Mouse (Mus musculus) heart, adult 9 months (tissue): ENCODE results near the gene Uqcr11.

Experiments used
- DNase-seq, 2 experiments: peaks; one replicate each; pipeline ENCODE4 v3.0.0; 2022; ENCODE audit warnings: low spot score in 2 of 2

Gene Uqcr11

DNA sequence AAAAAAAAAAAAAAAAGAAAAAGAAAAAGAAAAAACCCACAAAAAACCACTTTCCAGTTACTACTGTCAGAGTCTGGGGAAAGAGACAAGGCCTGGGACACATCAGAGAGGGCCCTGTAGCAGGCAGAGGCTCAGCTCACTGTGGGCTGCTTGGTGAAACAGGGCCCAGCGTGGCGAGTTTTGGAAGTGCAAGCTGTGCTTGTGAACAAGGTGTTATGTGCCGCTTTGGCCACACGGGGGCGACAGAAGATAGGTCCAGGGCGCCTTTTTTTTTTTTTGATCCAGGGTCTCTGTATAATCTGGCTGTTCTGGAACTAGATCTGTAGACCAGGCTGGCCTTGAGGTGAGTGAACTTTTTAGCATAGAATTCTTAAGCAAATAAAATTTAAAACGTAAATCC lies 30.5 kb downstream of the Uqcr11 start:
- DNase-seq = peak; percentile 59 to 82

DNA sequence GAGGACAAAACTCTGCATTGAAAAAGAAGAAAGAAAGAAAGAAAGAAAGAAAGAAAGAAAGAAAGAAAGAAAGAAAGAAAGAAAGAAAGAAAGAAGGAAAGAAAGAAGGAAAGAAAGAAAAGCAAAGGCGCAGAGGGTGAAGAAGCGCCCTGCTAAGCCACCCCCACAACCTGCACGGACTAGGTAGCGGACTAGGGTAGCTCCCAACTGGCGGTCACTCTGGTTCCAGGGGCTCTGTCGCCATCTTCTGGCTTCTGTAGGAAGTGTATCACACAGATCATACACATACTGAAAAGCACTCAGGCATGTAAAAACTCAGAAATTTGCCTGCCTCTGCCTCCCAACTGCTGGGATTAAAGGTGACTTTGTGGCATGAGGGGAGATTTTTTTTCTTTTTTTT lies 32.6 kb downstream of the Uqcr11 start:
- DNase-seq = peak in 1 of 2 experiments; percentile 65

DNA sequence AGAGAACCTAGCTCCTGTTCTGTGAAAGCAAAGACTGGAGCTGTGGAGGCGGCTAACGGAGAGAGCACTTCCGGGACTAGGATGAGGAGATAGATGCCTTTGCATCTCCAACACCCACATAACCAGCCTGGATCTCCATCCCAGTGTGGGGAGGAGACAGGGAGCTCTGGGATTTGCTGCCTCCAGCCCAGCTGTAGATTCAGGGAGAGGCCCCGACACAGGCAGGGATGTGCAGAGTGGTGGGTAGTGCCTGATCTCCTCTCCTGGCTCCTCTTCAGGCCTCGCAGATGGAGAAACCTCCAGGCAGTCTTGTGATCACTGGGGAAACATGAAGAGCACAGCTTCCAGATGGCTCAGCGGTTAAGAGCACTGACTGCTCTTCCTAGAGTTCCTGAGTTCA lies 33.9 kb downstream of the Uqcr11 start:
- DNase-seq = no peak

DNA sequence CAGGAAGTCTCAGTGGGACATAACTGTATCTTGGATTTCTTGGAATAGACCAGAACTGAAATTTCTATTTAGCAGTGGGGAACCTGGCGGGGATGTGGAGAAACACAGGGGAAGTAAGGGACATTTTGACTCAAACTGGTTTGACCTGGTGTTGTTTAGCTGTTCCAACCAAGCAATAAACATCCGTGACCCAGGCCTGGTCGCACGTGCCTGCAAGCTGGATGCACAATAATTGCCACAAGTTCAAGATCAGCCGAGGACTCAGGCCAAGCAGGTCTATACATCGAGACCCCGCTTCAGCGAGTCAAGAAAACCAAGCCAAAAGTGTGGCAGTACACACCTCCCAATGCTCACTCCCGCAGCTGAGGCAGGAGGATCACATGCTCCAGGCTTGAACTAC lies 34.6 kb downstream of the Uqcr11 start:
- DNase-seq = no peak

DNA sequence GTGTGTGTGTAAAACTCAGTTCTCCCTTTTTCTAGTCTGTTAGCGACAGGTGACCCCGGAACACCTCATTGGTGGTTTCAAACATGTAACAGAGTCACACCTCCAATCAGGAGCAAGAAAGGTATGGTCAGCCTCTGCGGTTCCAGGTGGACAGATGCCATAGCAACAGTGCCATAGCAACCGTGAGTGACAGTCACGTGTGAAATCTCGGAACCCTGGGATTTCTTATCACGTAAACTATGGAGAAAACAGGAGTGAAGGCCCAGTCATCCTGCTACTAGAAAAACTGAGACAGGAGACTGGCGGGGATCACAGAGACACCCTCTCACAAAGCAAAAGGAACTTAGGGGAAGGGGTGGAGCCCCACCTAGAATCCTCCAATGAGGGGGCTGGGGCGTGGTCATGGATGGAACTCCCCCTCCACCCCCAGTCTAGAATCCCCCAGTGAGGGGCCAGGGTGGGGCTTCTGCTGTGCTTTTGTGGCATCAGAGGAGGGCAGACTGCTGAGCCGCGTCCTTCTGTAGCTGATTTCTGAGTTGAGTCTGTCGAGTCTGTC lies 35.1 kb downstream of the Uqcr11 start:
- no peak for DNase-seq

DNA sequence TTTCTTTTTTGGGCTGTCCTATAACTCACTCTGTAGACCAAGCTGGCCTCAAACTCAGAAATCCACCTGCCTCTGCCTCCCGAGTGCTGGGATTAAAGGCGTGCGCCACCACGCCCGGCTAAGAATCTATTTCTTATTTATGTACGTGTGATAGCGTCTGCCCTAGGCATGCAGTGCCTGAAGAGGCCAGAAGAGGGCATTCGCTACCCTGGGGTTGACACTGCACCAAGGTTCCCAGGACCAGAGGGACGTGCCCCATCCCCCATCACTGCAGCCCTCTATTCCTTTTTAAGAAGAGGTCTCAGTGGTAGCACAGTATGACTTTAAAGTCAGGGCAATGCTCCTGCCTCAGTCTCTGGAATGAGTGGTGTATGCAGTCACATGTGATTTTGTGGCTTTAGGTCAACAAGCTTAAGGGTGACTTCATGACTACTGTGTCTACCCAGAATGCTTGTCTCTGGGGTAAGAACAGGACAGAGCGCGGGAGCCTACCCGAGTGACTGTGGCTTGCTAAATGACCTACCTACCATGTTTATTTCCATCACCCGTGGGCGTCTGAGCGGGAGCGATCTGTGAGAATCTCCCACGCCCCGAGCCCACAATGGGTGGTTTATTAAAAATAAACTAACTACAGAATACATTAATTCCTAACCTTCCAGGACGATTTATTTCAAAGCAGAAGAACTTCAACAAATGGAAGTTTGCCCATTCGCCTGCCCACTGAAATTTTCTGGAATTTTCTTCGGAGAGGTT lies 36.5 kb downstream of the Uqcr11 start:
- DNase-seq = no peak

DNA sequence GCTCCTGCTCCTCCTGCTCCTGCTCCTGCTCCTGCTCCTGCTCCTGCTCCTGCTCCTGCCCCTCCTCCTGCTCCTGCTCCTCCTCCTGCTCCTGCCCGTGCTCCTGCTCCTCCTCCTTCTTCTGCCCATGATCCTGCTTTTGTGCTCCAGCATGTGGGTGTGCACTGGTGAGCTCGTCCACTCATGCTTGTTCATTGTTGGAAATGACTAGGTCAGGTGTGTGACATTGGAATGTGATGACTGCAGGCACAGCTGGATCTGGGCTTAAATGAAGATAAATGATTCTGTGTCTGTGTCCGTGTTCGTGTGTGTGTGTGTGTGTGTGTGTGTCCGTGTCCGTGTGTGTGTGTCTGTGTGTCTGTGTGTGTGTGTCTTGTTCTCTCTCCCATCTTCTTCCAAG lies 38.2 kb downstream of the Uqcr11 start:
- DNase-seq = no peak

DNA sequence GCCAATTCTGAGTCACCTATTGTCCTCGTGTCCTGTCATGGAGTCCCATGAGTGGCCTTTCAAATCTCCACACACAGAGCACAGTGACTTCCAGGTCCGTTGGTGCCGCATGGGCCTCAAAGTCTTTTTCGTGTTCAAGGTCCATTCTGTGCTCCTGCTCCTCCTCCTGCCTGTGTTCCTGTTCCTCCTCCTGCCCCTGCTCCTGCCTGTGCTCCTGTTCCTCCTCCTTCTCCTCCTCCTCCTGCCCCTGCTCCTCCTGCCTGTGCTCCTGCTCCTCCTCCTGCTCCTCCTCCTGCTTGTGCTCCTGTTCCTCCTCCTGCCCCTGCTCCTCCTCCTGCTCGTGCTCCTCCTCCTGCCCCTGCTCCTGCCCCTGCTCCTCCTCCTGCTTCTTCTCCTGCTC lies 38.7 kb downstream of the Uqcr11 start:
- DNase-seq = no peak

DNA sequence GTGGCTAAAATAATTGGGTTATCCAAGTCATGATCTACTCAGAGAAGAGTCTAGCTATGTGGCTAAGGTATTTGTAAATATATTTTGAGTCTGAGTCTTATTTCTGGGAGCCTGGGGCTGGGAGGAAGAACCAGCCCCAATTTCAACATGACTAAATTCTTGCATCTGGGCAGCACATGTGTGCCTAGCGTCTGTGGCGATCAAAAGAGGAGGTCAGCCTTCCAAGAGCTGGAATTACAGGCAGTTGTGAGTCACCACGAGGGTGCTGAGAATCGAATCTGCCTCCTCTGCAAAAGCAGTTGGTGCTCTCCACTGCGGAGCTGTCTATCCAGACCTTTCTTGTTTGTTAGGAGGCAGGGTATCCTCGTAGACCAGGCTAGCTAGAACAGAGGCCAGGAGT lies 40.9 kb downstream of the Uqcr11 start:
- no peak for DNase-seq

DNA sequence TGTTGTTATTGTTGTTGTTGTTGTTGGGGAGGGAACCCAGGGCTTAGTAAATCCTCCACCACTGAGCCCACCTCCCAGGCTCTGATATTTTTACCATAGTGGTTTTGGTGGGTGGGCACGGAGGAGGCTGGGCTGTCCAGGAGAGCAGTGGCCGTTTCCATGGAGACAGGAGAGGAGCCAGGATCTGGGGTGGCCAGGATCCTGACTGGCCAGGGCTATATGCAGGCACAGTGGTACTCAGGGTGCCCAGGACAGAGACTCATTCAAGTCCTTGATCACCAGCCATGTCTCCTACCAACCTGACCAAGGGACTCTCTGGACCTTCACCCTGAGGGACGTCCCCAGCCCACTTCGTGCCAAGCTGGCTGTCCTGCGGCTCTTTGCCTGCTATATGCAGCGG lies 42.9 kb downstream of the Uqcr11 start:
- no peak for DNase-seq

DNA sequence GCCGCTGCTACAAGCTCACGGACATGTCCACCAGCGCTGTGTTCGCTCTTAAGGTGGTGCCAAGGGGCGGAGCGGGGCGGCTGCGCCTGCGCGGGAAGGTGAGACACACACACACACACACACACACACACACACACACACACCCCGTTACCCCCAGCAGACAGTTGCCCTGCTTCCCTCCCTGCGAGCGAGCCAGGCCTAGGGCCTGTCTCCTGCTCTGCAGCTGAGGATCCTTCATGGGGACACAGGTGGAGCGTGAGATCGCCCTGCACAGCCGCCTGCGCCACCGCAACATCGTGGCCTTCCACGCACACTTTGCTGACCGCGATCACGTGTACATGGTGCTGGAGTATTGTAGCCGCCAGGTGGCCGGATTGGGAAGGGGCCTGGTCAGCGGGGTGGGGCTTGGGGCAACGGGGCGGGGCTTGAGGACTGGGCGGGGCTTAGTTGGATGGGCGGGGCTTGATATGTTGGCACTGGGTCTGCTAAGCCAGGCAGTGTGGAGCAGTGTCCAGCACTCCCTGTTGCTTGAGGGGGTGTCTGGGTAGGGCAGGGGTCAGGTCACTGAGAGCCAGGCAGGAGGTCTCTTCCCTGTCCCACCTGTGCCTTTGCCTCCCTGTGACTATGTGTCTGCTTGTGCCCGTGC lies 48.5 kb downstream of the Uqcr11 start:
- no peak for DNase-seq

DNA sequence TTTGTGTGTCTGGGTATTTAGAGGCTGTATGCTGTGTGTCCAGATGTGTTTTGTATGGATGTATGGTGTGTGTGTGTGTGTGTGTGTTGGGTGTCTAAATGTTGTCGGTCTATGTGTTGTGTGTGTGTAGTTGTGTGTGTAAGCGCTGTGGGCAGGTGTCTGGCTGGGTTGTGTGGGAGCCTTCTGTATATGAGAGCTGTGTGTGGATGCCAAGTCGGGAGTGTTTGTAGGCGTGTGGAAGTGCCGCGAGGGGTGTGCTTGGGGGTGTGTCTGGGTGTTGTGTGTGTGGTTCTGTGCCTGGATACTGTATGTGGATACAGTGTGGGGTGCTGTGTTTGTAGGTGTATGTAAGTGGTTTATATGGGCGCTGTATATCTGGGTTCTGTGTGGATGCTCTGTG lies 49.3 kb downstream of the Uqcr11 start:
- DNase-seq = no peak

DNA sequence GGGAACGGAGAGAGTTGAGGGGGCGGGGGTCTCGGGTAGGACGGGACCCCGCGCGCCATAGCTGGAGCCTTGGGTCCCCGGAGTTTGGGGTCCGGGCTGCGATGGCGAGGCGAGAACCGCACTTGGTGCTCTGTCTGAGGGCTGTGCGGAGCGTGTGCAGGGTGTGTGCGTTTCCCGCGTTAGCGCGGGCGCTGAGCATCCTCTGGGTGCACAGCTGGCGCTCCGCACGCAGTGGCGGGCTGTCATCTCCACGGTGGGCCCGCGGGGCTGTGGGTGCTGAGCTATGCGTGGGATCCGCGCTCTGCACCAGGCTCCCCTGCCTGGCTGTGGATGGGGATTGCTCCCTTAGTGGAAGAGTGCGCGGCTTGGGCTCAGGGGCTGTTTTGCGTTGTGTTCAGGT lies 49.9 kb downstream of the Uqcr11 start:
- DNase-seq = no peak

DNA sequence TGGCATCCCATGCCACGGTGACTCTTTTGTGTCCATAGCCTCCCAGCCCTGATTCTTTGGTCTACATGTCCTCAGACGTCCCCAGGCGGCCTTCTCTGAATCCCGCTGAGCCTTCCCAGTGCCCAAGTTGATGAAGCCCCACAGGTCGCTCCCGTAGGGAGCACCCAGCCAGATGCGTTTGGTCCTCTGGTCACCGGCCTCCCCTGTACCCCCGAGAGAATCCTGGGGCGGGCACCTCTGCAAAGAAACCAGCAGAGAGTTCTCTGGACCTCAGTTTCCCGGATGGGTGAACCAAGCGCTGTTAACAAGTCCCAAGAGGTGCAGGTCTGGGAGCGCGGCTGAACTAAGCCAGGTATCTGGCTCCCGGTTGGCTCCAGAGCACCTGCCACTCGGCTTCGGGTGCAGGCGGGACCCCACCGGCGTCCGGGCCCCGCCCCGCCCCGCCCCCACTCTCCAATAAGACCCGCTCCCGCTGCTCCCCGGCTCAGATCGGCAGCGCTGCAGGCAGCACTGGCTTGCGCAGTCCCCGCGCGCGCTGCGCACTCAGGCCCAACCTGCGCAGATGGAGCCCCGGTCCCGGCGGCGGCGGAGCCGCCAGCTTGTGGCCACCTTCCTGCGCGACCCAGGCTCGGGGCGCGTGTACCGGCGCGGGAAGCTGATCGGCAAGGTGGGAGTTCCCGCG lies 50.5 kb downstream of the Uqcr11 start, which contains the start of gene Plk5:
Gene Plk5 (plus strand): TSS at position 459 of the 682 bp plus-strand sequence.
- no peak for DNase-seq

DNA sequence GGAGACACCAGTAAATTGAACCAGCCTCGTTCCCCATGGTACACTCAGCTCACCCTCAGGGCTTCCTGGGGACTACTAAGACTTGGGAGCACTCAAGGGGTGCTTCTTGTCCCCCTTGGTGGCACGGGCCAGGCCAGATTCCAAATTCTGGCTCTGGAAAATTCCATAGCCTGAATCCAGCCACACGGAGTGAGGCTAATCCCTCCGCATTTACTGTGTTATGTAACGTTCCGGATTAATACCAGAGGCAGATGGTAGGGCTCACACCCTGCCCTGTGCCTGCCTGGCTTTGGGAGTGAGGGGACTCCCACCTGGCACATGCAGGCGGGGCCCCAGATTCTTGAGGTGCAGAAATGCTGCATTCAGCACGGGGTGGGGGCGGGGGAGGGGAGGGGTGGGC lies 51.2 kb downstream of the Uqcr11 start:
- no peak for DNase-seq
